Mouse (Mus musculus): ENCODE results near the gene Frs3. TPM values are rescaled to one million over a fixed set of nuclear protein-coding genes. Genes with fewer than 3 reads are reported as not detected.

The Frs3 gene
- polyA plus RNA-seq, 2 experiments, result 0.67 to 3.0 TPM

- ATAC-seq (ENCODE audit: insufficient read depth) (no peak), DNase-seq (ENCODE audit: low read depth in 3 of 3, low spot score in 3 of 3) (no peak)
- Histone ChIP-seq H3K36me3 (replicated peaks; ENCODE audit: control insufficient read depth, insufficient read depth, low read depth) (no peaks in the 10 kb centered on the region), H3K4me1 (replicated peaks; ENCODE audit: control insufficient read depth in 2 of 2, insufficient read depth in 2 of 2, low read length in 1 of 2) (peaks cover 15 to 38% of the 10 kb centered on the region in 2 experiments), H3K4me2 (ENCODE audit: low read depth) (no peak overlapping the region), H3K9me3 (ENCODE audit: control insufficient read depth, low read length) (peaks cover 2% of the 10 kb centered on the region; the same call in 1 of the 2 replicates), H3K27ac (no peak overlapping the region), H3K9ac (replicated peaks) (no peak overlapping the region), H3K4me3 (ENCODE audit: insufficient read depth in 1 of 2, low read depth in 2 of 2, low read length in 2 of 2) (no peak overlapping the region), H3K27me3 (ENCODE audit: control insufficient read depth, insufficient read depth, low read length) (no peaks in the 10 kb centered on the region)
- 65% methylated on average over 5 of the region's 5 CpGs for WGBS (ENCODE audit: insufficient replicate concordance)
- peak; percentile 36 for TF ChIP-seq CTCF (IDR thresholded peaks at IDR 0.05; ENCODE audit: low read depth)
- TF ChIP-seq EP300 (IDR thresholded peaks at IDR 0.05; ENCODE audit: low read depth), result no peak
Observed at GRCm38 (mm10) chr17:47751811-47752210, 63.0 kb downstream of the Frs3 start.

- WGBS (ENCODE audit: insufficient replicate concordance), result 17% methylated on average over 8 of the region's 8 CpGs
- TF ChIP-seq EP300 (IDR thresholded peaks at IDR 0.05; ENCODE audit: low read depth), result peak; percentile 61
- TF ChIP-seq CTCF (IDR thresholded peaks at IDR 0.05; ENCODE audit: low read depth), result no peak
- Histone ChIP-seq H3K27ac (peak overlapping the region; percentile 36), H3K4me3 (ENCODE audit: insufficient read depth in 1 of 2, low read depth in 2 of 2, low read length in 2 of 2) (no peak overlapping the region), H3K36me3 (replicated peaks; ENCODE audit: control insufficient read depth, insufficient read depth, low read depth) (no peaks in the 10 kb centered on the region), H3K27me3 (ENCODE audit: control insufficient read depth, insufficient read depth, low read length) (no peaks in the 10 kb centered on the region), H3K9me3 (ENCODE audit: control insufficient read depth, low read length) (peaks cover 2% of the 10 kb centered on the region; the same call in 1 of the 2 replicates), H3K4me1 (replicated peaks; ENCODE audit: control insufficient read depth in 2 of 2, insufficient read depth in 2 of 2, low read length in 1 of 2) (peaks cover 15 to 38% of the 10 kb centered on the region in 2 experiments), H3K9ac (replicated peaks) (no peak overlapping the region; the same call in 1 of the 2 replicates), H3K4me2 (ENCODE audit: low read depth) (peak overlapping the region; percentile 40)
- ATAC-seq (ENCODE audit: insufficient read depth), result peak; percentile 74
- no peak for DNase-seq (ENCODE audit: low read depth in 3 of 3, low spot score in 3 of 3)
Observed at GRCm38 (mm10) chr17:47753130-47753775, 64.4 kb downstream of the Frs3 start.

Other genes starting within 250 kb of the Frs3 start
- gene Taf8, start 186.7 kb upstream of the Frs3 start, polyA plus RNA-seq (2012; rRNA removed), result 13.8 and 15.5 TPM in 2 replicates
- gene Taf8, start 186.7 kb upstream of the Frs3 start, polyA plus RNA-seq (2014; fragmentation: Nextera tagmentation; extraction: Ambion mirVana), result 10.4 and 11.8 TPM in 2 replicates
- gene Ccnd3, start 184.0 kb upstream of the Frs3 start, polyA plus RNA-seq (2012; rRNA removed), result 195 and 227 TPM in 2 replicates
- 379 and 451 TPM in 2 replicates for gene Ccnd3, start 184.0 kb upstream of the Frs3 start, polyA plus RNA-seq (2014; fragmentation: Nextera tagmentation; extraction: Ambion mirVana)
- gene Bysl, start 77.5 kb upstream of the Frs3 start, polyA plus RNA-seq (2012; rRNA removed), result 9.8 and 12.5 TPM in 2 replicates
- gene Bysl, start 77.5 kb upstream of the Frs3 start, polyA plus RNA-seq (2014; fragmentation: Nextera tagmentation; extraction: Ambion mirVana), result 13.3 and 14.3 TPM in 2 replicates
- gene Med20, start 77.4 kb upstream of the Frs3 start, polyA plus RNA-seq (2012; rRNA removed), result 20.7 and 23.1 TPM in 2 replicates
- gene Med20, start 77.4 kb upstream of the Frs3 start, polyA plus RNA-seq (2014; fragmentation: Nextera tagmentation; extraction: Ambion mirVana), result 23.2 and 25.7 TPM in 2 replicates
- gene Gm20517, start 77.4 kb upstream of the Frs3 start, polyA plus RNA-seq (2012; rRNA removed), result 0.86 and 0.95 TPM in 2 replicates
- gene Gm20517, start 77.4 kb upstream of the Frs3 start, polyA plus RNA-seq (2014; fragmentation: Nextera tagmentation; extraction: Ambion mirVana), result 0.86 and 1.7 TPM in 2 replicates
- 6.4 and 6.6 TPM in 2 replicates for gene Usp49, start 58.3 kb upstream of the Frs3 start, polyA plus RNA-seq (2012; rRNA removed)
- gene Usp49, start 58.3 kb upstream of the Frs3 start, polyA plus RNA-seq (2014; fragmentation: Nextera tagmentation; extraction: Ambion mirVana), result 2.9 and 3.9 TPM in 2 replicates
- gene Tomm6, start 644 bp upstream of the Frs3 start, polyA plus RNA-seq (2012; rRNA removed), result 63.2 and 88.6 TPM in 2 replicates
- gene Tomm6, start 644 bp upstream of the Frs3 start, polyA plus RNA-seq (2014; fragmentation: Nextera tagmentation; extraction: Ambion mirVana), result 244 and 251 TPM in 2 replicates
- gene Gm21981, start 5.4 kb downstream of the Frs3 start, polyA plus RNA-seq (2012; rRNA removed), result 0.18 and 0.32 TPM in 2 replicates
- gene Gm21981, start 5.4 kb downstream of the Frs3 start, polyA plus RNA-seq (2014; fragmentation: Nextera tagmentation; extraction: Ambion mirVana), result 0.30 TPM in 1 of 2 replicates, not detected in the other
- 0.11 TPM in 1 of 2 replicates, not detected in the other for gene Prickle4, start 5.7 kb downstream of the Frs3 start, polyA plus RNA-seq (2012; rRNA removed)
- 0.23 TPM in 1 of 2 replicates, not detected in the other for gene Prickle4, start 5.7 kb downstream of the Frs3 start, polyA plus RNA-seq (2014; fragmentation: Nextera tagmentation; extraction: Ambion mirVana)
- not detected in 2 replicates for gene Pgc, start 37.8 kb downstream of the Frs3 start, polyA plus RNA-seq (2012; rRNA removed)
- gene Pgc, start 37.8 kb downstream of the Frs3 start, polyA plus RNA-seq (2014; fragmentation: Nextera tagmentation; extraction: Ambion mirVana), result not detected in 2 replicates
- 2.4 and 2.9 TPM in 2 replicates for gene Tfeb, start 48.0 kb downstream of the Frs3 start, polyA plus RNA-seq (2012; rRNA removed)
- 3.2 and 3.7 TPM in 2 replicates for gene Tfeb, start 48.0 kb downstream of the Frs3 start, polyA plus RNA-seq (2014; fragmentation: Nextera tagmentation; extraction: Ambion mirVana)
- gene Mdfi, start 145.7 kb downstream of the Frs3 start, polyA plus RNA-seq (2012; rRNA removed), result 5.2 and 7.1 TPM in 2 replicates
- gene Mdfi, start 145.7 kb downstream of the Frs3 start, polyA plus RNA-seq (2014; fragmentation: Nextera tagmentation; extraction: Ambion mirVana), result 1.7 and 1.9 TPM in 2 replicates
- 9.4 and 10.1 TPM in 2 replicates for gene Foxp4, start 235.6 kb downstream of the Frs3 start, polyA plus RNA-seq (2012; rRNA removed)
- gene Foxp4, start 235.6 kb downstream of the Frs3 start, polyA plus RNA-seq (2014; fragmentation: Nextera tagmentation; extraction: Ambion mirVana), result 3.5 and 4.7 TPM in 2 replicates

Measured in liver, embryonic 14.5 days (tissue).